Mouse (Mus musculus): Measurements from ENCODE around the gene Dop1b. TPM values are rescaled to one million over a fixed set of nuclear protein-coding genes. Genes with fewer than 3 reads are reported as not detected.
A peak's percentile ranks its signal among the peaks of the same experiment; 100 is the strongest.
"Not testable (repeated sequence)": the region's sequence is repeated elsewhere in the genome, so short reads cannot be mapped to it uniquely, and the experiment has no call there.

Dop1b gene
- polyA plus RNA-seq (2016; fragmentation: Nextera tagmentation; extraction: Ambion mirVana), result 3.4 and 5.3 TPM in 2 replicates

- Histone ChIP-seq H3K27ac (peak within 1 kb of the TSS; percentile 85), H3K4me3 (peak within 1 kb of the TSS; percentile 82), H3K4me1 (peaks cover 16% of the 10 kb centered on the region; the same call in 1 of the 2 replicates), H3K27me3 (ENCODE audit: low read depth, poor library complexity, severe bottlenecking) (peaks cover 44% of the 10 kb centered on the region), H3K36me3 (no peaks in the 10 kb centered on the region), H3K9me3 (replicated peaks) (no peaks in the 10 kb centered on the region; the same call in 1 of the 2 replicates)
- whole genome bisulfite sequencing, result 1% methylated on average over 68 of the region's 77 CpGs
- peak; percentile 100 for DNase-seq (ENCODE audit: low spot score)
Measured at GRCm38 (mm10) chr16:93711411-93712188, at the start of gene Dop1b. Dop1b (plus strand) TSS chr16:93711904.

- no peak overlapping the region for H3K27ac ChIP-seq
- no peak for DNase-seq (ENCODE audit: low spot score)
Measured at GRCm38 (mm10) chr16:93667976-93668375, 43.7 kb upstream of the Dop1b start.

GRCm38 (mm10) chr16:93669521-93669920, 42.2 kb upstream of the Dop1b start:
- H3K27ac ChIP-seq, result no peak overlapping the region
- no peak for DNase-seq (ENCODE audit: low spot score)
- H3K4me1 ChIP-seq, result no peaks in the 10 kb centered on the region
- H3K36me3 ChIP-seq, result no peaks in the 10 kb centered on the region
- H3K4me3 ChIP-seq, result no peak overlapping the region
- H3K27me3 ChIP-seq (ENCODE audit: low read depth, poor library complexity, severe bottlenecking), result no peaks in the 10 kb centered on the region
- peaks cover 8% of the 10 kb centered on the region; the same call in 1 of the 2 replicates for H3K9me3 ChIP-seq (replicated peaks)

More at GRCm38 (mm10) chr16:93667976-93668375, 43.7 kb upstream of the Dop1b start:
- no peaks in the 10 kb centered on the region for H3K27me3 ChIP-seq (ENCODE audit: low read depth, poor library complexity, severe bottlenecking)
- peaks cover 8% of the 10 kb centered on the region; the same call in 1 of the 2 replicates for H3K9me3 ChIP-seq (replicated peaks)
- H3K36me3 ChIP-seq, result no peaks in the 10 kb centered on the region
- H3K4me3 ChIP-seq, result no peak overlapping the region
- H3K4me1 ChIP-seq, result no peaks in the 10 kb centered on the region

- not testable (repeated sequence) for H3K27me3 ChIP-seq (ENCODE audit: low read depth, poor library complexity, severe bottlenecking); H3K4me1 ChIP-seq; H3K36me3 ChIP-seq; H3K27ac ChIP-seq; H3K4me3 ChIP-seq; H3K9me3 ChIP-seq (replicated peaks)
- peak; percentile 27 for DNase-seq (ENCODE audit: low spot score)
- WGBS, result 36% methylated on average over 4 of the region's 4 CpGs
Measured at GRCm38 (mm10) chr16:93670466-93670865, 41.2 kb upstream of the Dop1b start.

- Histone ChIP-seq H3K27ac (no peak overlapping the region), H3K4me3 (no peak overlapping the region), H3K27me3 (ENCODE audit: low read depth, poor library complexity, severe bottlenecking) (no peaks in the 10 kb centered on the region), H3K36me3 (no peaks in the 10 kb centered on the region), H3K4me1 (no peaks in the 10 kb centered on the region), H3K9me3 (replicated peaks) (peaks cover 8% of the 10 kb centered on the region; the same call in 1 of the 2 replicates)
- 91% methylated on average over 5 of the region's 5 CpGs for WGBS
- peak; percentile 19 for DNase-seq (ENCODE audit: low spot score)
Measured at GRCm38 (mm10) chr16:93671064-93671463, 40.6 kb upstream of the Dop1b start.

GRCm38 (mm10) chr16:93676376-93676775, 35.3 kb upstream of the Dop1b start:
- Histone ChIP-seq H3K27me3 (ENCODE audit: low read depth, poor library complexity, severe bottlenecking) (peaks cover 16% of the 10 kb centered on the region), H3K27ac (no peak overlapping the region), H3K36me3 (no peaks in the 10 kb centered on the region), H3K4me3 (no peak overlapping the region), H3K9me3 (replicated peaks) (no peaks in the 10 kb centered on the region), H3K4me1 (no peaks in the 10 kb centered on the region)
- DNase-seq (ENCODE audit: low spot score), result no peak
- 80% methylated on average over 5 of the region's 5 CpGs for WGBS

- H3K36me3 ChIP-seq, result no peaks in the 10 kb centered on the region
- no peak overlapping the region for H3K4me3 ChIP-seq
- DNase-seq (ENCODE audit: low spot score), result no peak
- no peaks in the 10 kb centered on the region for H3K9me3 ChIP-seq (replicated peaks)
- H3K27ac ChIP-seq, result no peak overlapping the region
- WGBS, result 82% methylated on average over 4 of the region's 4 CpGs
- peaks cover 34% of the 10 kb centered on the region for H3K27me3 ChIP-seq (ENCODE audit: low read depth, poor library complexity, severe bottlenecking)
- peaks cover 7% of the 10 kb centered on the region for H3K4me1 ChIP-seq
Measured at GRCm38 (mm10) chr16:93678206-93678605, 33.5 kb upstream of the Dop1b start.

- H3K4me1 ChIP-seq, result peaks cover 16% of the 10 kb centered on the region
- no peak overlapping the region for H3K4me3 ChIP-seq
- peaks cover 44% of the 10 kb centered on the region for H3K27me3 ChIP-seq (ENCODE audit: low read depth, poor library complexity, severe bottlenecking)
- no peaks in the 10 kb centered on the region for H3K36me3 ChIP-seq
- no peaks in the 10 kb centered on the region for H3K9me3 ChIP-seq (replicated peaks)
- H3K27ac ChIP-seq, result no peak overlapping the region
- DNase-seq (ENCODE audit: low spot score), result peak; percentile 25
- 73% methylated on average over 9 of the region's 9 CpGs for WGBS
Measured at GRCm38 (mm10) chr16:93679165-93679564, 32.5 kb upstream of the Dop1b start.

GRCm38 (mm10) chr16:93682156-93682688, 29.5 kb upstream of the Dop1b start:
- H3K27me3 ChIP-seq (ENCODE audit: low read depth, poor library complexity, severe bottlenecking), result peaks cover 62% of the 10 kb centered on the region
- H3K36me3 ChIP-seq, result no peaks in the 10 kb centered on the region
- peaks cover 20% of the 10 kb centered on the region for H3K4me1 ChIP-seq
- H3K27ac ChIP-seq, result no peak overlapping the region
- peak overlapping the region; percentile 54 for H3K4me3 ChIP-seq
- WGBS, result 23% methylated on average over 13 of the region's 13 CpGs
- no peak for DNase-seq (ENCODE audit: low spot score)
- H3K9me3 ChIP-seq (replicated peaks), result no peaks in the 10 kb centered on the region

- 1% methylated on average over 63 of the region's 63 CpGs for WGBS
- Histone ChIP-seq H3K27me3 (ENCODE audit: low read depth, poor library complexity, severe bottlenecking) (peaks cover 62% of the 10 kb centered on the region), H3K9me3 (replicated peaks) (no peaks in the 10 kb centered on the region), H3K4me1 (peaks cover 20% of the 10 kb centered on the region), H3K4me3 (peak within 1 kb of the TSS; percentile 54), H3K27ac (peak within 1 kb of the TSS; percentile 68), H3K36me3 (no peaks in the 10 kb centered on the region)
- peak; percentile 80 for DNase-seq (ENCODE audit: low spot score)
Measured at GRCm38 (mm10) chr16:93682689-93683507, 28.8 kb upstream of the Dop1b start, which contains the start of gene Cbr3. Cbr3 (plus strand) TSS chr16:93683215.

GRCm38 (mm10) chr16:93683508-93684236, 28.0 kb upstream of the Dop1b start:
- H3K36me3 ChIP-seq, result no peaks in the 10 kb centered on the region
- peaks cover 62% of the 10 kb centered on the region for H3K27me3 ChIP-seq (ENCODE audit: low read depth, poor library complexity, severe bottlenecking)
- H3K4me3 ChIP-seq, result peak overlapping the region; percentile 54
- H3K27ac ChIP-seq, result peak overlapping the region; percentile 68
- under 1% methylated on average over 53 of the region's 53 CpGs for WGBS
- H3K4me1 ChIP-seq, result peaks cover 20% of the 10 kb centered on the region
- peak; percentile 61 for DNase-seq (ENCODE audit: low spot score)
- no peaks in the 10 kb centered on the region for H3K9me3 ChIP-seq (replicated peaks)

GRCm38 (mm10) chr16:93684441-93684840, 27.3 kb upstream of the Dop1b start:
- Histone ChIP-seq H3K4me1 (peaks cover 20% of the 10 kb centered on the region), H3K9me3 (replicated peaks) (no peaks in the 10 kb centered on the region), H3K4me3 (peak overlapping the region; percentile 54; the same call in 1 of the 2 replicates), H3K36me3 (no peaks in the 10 kb centered on the region), H3K27me3 (ENCODE audit: low read depth, poor library complexity, severe bottlenecking) (peaks cover 62% of the 10 kb centered on the region), H3K27ac (no peak overlapping the region)
- WGBS, result 33% methylated on average over 7 of the region's 7 CpGs
- DNase-seq (ENCODE audit: low spot score), result peak; percentile 43
